ENCODE assay signal across 39 mouse cellular contexts in genomic region chr17:86489827-86490226, GRCm38 (mm10). TPM values are rescaled to one million over a fixed set of nuclear protein-coding genes. Genes with fewer than 3 reads are reported as not detected.
"Had no signal": no experiment of that assay in that cellular context is flagged by ENCODE, and none has a peak within 500 bp of the region (broad histone marks: within the 10 kb centered on the region; RNA-seq: fewer than 3 reads in every experiment).

No protein-coding gene starts in this region.

- H3K36me3 ChIP-seq: limb, embryonic 10.5 days; limb, embryonic 13.5 days; liver, embryonic 12.5 days; liver, embryonic 13.5 days; liver, embryonic 15.5 days; lung, embryonic 15.5 days; midbrain, embryonic 10.5 days; midbrain, embryonic 12.5 days; midbrain, embryonic 13.5 days; midbrain, embryonic 15.5 days had no signal

- H3K9me3 ChIP-seq: limb, embryonic 10.5 days; limb, embryonic 12.5 days; limb, embryonic 13.5 days; limb, embryonic 15.5 days; liver, embryonic 12.5 days; liver, embryonic 13.5 days; liver, embryonic 15.5 days; lung, embryonic 15.5 days; midbrain, embryonic 10.5 days; midbrain, embryonic 12.5 days; midbrain, embryonic 13.5 days; midbrain, embryonic 15.5 days; neural tube, embryonic 12.5 days had no signal

- H3K4me3 ChIP-seq: limb, embryonic 10.5 days; limb, embryonic 12.5 days; limb, embryonic 13.5 days; limb, embryonic 15.5 days; liver, embryonic 12.5 days; liver, embryonic 13.5 days; liver, embryonic 15.5 days; lung, embryonic 15.5 days; megakaryocyte, embryonic 14.5 days; midbrain, embryonic 10.5 days; midbrain, embryonic 12.5 days; midbrain, embryonic 13.5 days; midbrain, embryonic 15.5 days; myocyte; neural tube, embryonic 12.5 days had no signal

- H3K9ac ChIP-seq: limb, embryonic 12.5 days; limb, embryonic 13.5 days; limb, embryonic 15.5 days; liver, embryonic 12.5 days; liver, embryonic 13.5 days; liver, embryonic 14.5 days; liver, embryonic 15.5 days; liver, postnatal 0 days; lung, embryonic 14.5 days; lung, embryonic 15.5 days; midbrain, embryonic 12.5 days; midbrain, embryonic 13.5 days; midbrain, embryonic 15.5 days; neural tube, embryonic 12.5 days had no signal

- H3K4me1 ChIP-seq: lung, embryonic 15.5 days; midbrain, embryonic 12.5 days; midbrain, embryonic 13.5 days; midbrain, embryonic 15.5 days; neural tube, embryonic 12.5 days had no signal

- H3K27me3 ChIP-seq: limb, embryonic 12.5 days; limb, embryonic 13.5 days; limb, embryonic 15.5 days; liver, embryonic 13.5 days; liver, embryonic 15.5 days; lung, embryonic 15.5 days; midbrain, embryonic 12.5 days; midbrain, embryonic 13.5 days; midbrain, embryonic 15.5 days; neural tube, embryonic 12.5 days had no signal

- H3K27ac ChIP-seq: limb, embryonic 10.5 days; limb, embryonic 12.5 days; limb, embryonic 13.5 days; limb, embryonic 15.5 days; liver, embryonic 12.5 days; liver, embryonic 13.5 days; liver, embryonic 14.5 days; liver, embryonic 15.5 days; lung, embryonic 15.5 days; macrophage; midbrain, embryonic 10.5 days; midbrain, embryonic 12.5 days; midbrain, embryonic 13.5 days; midbrain, embryonic 15.5 days; neural tube, embryonic 12.5 days had no signal

- DNase-seq: left cerebral cortex, postnatal 4 days; liver; liver, embryonic 13.5 days; liver, postnatal 0 days; lung, adult 18-20 months; lung, adult 2 months; lung, embryonic 14.5 days; lung, postnatal 10 days; lung, postnatal 14 days; lung, postnatal 36 days; lung, postnatal 4 days; midbrain, embryonic 14.5 days had no signal

RNA-seq across cellular contexts. Expression of gene Gm10309, which starts 15.2 kb away (rescaled TPM):
- total RNA-seq: left cerebral cortex, postnatal 10 days; left cerebral cortex, postnatal 14 days; left cerebral cortex, postnatal 25 days; left cerebral cortex, postnatal 36 days; left cerebral cortex, postnatal 4 days; liver, adult 2 months; megakaryocyte progenitor cell, adult 5-6 weeks; megakaryocyte, adult 5-6 weeks; megakaryocyte-erythroid progenitor cell, adult 5-6 weeks; midbrain, postnatal 0 days; monocyte, adult 5-6 weeks had no signal
- polyA plus RNA-seq: liver, adult 2 months; liver, embryonic 13.5 days; liver, embryonic 15.5 days; macrophage; midbrain, embryonic 11.5 days had no signal
